Mouse (Mus musculus) G1E (cell line): ENCODE measurements around the gene Ppp1r1a.

Experiments
- CTCF ChIP-seq: IDR thresholded peaks from 2 replicates; pipeline ENCODE4 v1.5.1; 2012; ENCODE audit warnings: low read depth, low read length, inconsistent platforms, mixed read lengths
- GATA1 ChIP-seq: IDR thresholded peaks from 2 replicates; pipeline ENCODE4 v1.6.1; 2012; ENCODE audit warnings: borderline replicate concordance, low read length, inconsistent platforms, mixed read lengths
- GATA2 ChIP-seq: IDR thresholded peaks from 2 replicates; pipeline ENCODE4 v1.6.1; 2012; ENCODE audit warnings: low read depth, low read length, inconsistent platforms, borderline replicate concordance
- POLR2AphosphoS5 ChIP-seq: IDR thresholded peaks from 2 replicates; pipeline ENCODE4 v1.6.1; 2012; ENCODE audit warnings: low read depth, low read length, inconsistent platforms; ENCODE audit not compliant: insufficient replicate concordance
- TAL1 ChIP-seq: conservative IDR thresholded peaks from 2 replicates; pipeline ENCODE4 v1.6.1; 2012; ENCODE audit warnings: low read depth, low read length, inconsistent platforms, mixed read lengths

GRCm38 (mm10) chr15:103535786-103536185 is 2.0 kb downstream of the Ppp1r1a start:
- TF ChIP-seq CTCF (no peak), TAL1 (no peak), GATA1 (no peak), POLR2AphosphoS5 (no peak), GATA2 (no peak)
